Mouse (Mus musculus) stomach, postnatal 0 days (tissue): ENCODE results near the gene Etv3.

Source experiments
- CTCF ChIP-seq: IDR thresholded peaks from 2 replicates; pipeline ENCODE4 v1.5.1; 2016; ENCODE audit warnings: antibody characterized with exemption, low read depth, mild to moderate bottlenecking, moderate library complexity
- EP300 ChIP-seq: optimal IDR thresholded peaks from 2 replicates; pipeline ENCODE3; 2016; ENCODE audit warnings: antibody characterized with exemption

GRCm38 (mm10) chr3:87528841-87529240, 3.6 kb downstream of the Etv3 start:
- no peak for TF ChIP-seq CTCF
- TF ChIP-seq EP300 = no peak
